Mouse (Mus musculus) G1E (cell line): ENCODE data around the gene Pygm.

ENCODE experiments used
- CTCF ChIP-seq: IDR thresholded peaks from 2 replicates; pipeline ENCODE4 v1.5.1; 2012; ENCODE audit warnings: low read depth, low read length, inconsistent platforms, mixed read lengths
- GATA1 ChIP-seq: IDR thresholded peaks from 2 replicates; pipeline ENCODE4 v1.6.1; 2012; ENCODE audit warnings: borderline replicate concordance, low read length, inconsistent platforms, mixed read lengths
- TAL1 ChIP-seq: conservative IDR thresholded peaks from 2 replicates; pipeline ENCODE4 v1.6.1; 2012; ENCODE audit warnings: low read depth, low read length, inconsistent platforms, mixed read lengths

DNA sequence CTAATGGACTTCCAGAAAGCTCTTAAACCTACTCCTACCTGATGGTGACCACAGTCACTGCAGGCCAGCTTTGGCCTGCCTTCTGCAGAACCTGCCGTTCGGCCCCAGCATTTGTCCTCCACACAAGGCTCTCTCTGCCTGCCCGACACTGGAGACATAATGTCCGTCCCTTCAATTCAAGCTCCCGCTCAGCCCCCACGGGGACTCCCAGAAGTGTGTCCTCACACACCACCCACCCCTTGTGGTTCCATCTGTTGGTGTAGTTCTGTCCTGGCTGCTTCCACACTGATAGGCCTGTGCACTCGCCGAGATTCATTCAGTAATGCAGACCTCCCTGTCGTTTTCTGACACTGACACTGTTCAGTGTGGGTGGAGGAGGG is 37.0 kb downstream of the Pygm start:
- TF ChIP-seq CTCF (no peak), GATA1 (no peak), TAL1 (no peak)
